ENCODE assay signal across 11 mouse cellular contexts in the genomic region with DNA sequence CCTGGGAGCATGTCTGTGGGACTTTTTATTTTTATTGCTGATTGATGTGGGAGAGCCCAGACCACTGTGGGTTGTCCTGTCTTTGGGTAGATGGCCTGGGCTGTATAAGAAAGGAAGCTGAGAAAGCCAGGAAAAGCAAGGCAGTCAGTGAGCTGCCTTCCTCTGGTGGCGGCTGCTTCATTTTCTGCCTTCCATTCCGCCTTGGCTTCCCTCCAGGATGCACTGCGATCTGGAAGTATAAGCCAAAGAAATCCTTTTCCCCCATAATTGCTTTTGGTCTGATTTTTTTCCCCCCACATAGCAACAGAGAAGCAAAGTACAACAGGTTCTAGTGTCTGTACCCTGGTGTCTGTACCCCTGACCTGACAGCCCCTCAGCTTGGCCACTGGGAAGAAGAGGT.
DNase-seq lines count a peak whose midpoint lies in the region; ATAC-seq lines count a peak whose summit lies in the region.
"Had no signal": no experiment of that assay in that cellular context is flagged by ENCODE, and none has a peak within 500 bp of the region (broad histone marks: within the 10 kb centered on the region; RNA-seq: fewer than 3 reads in every experiment).

No protein-coding gene starts in this region.

- no peak for ATAC-seq in erythroblast, adult 5-6 weeks (replicated peaks; ENCODE audit: low FRiP score, poor library complexity, severe bottlenecking)
- ATAC-seq: inflammation-experienced regulatory T-cells, adult 6 months; liver, postnatal 0 days had no signal

- peak; percentile 46 for DNase-seq in gastrocnemius, postnatal 10 days
- no peak for DNase-seq in gastrocnemius, postnatal 36 days
- DNase-seq in left cerebral cortex, postnatal 4 days = peak; percentile 62
- DNase-seq in left cerebral cortex, postnatal 36 days (ENCODE audit: low spot score in 2 of 2) = no peak
- DNase-seq in testis, postnatal 10 days (ENCODE audit: low spot score) = peak; percentile 61
- no peak for DNase-seq in testis, postnatal 14 days (ENCODE audit: low spot score)
- no peak for DNase-seq in urinary bladder, adult 2 months (ENCODE audit: low spot score)
- DNase-seq: gastrocnemius, adult 2 months; liver, postnatal 0 days had no signal

- intact Hi-C loops in gastrocnemius, postnatal 36 days (cut with DNase I) = no loop called here
- intact Hi-C loops in left cerebral cortex, postnatal 4 days (cut with DNase I) = no loop called here
- intact Hi-C loops in left cerebral cortex, postnatal 36 days (cut with DNase I) = no loop called here

Comparison
In these comparisons a context has a peak if more than half of its experiments do, and no peak if none do; other contexts are left out.
1. DNase-seq: peak in gastrocnemius, postnatal 10 days (single experiment), left cerebral cortex, postnatal 4 days (single experiment) and testis, postnatal 10 days (single experiment); none in gastrocnemius, postnatal 36 days (0 of 2), left cerebral cortex, postnatal 36 days (0 of 2), testis, postnatal 14 days (single experiment) and urinary bladder, adult 2 months (single experiment).